Mouse (Mus musculus) embryonic facial prominence, embryonic 12.5 days (tissue): ENCODE data around the gene Olfr1356. TPM values are rescaled to one million over a fixed set of nuclear protein-coding genes. Genes with fewer than 3 reads are reported as not detected.
"Not testable (repeated sequence)": the region's sequence is repeated elsewhere in the genome, so short reads cannot be mapped to it uniquely, and the experiment has no call there.

Experiments used
- ATAC-seq: fragments of 200-750 bp; cut with Nextera tagmentation; 2 replicates; pipeline ENCODE4 v1.8.0; 2017; ENCODE audit not compliant: insufficient number of reproducible peaks, insufficient read depth, low FRiP score, low TSS enrichment
- H3K27ac ChIP-seq: fragments of 300-500 bp; sonication (generic); 2 replicates; pipeline ENCODE4 v1.5.1; 2016; ENCODE audit warnings: mild to moderate bottlenecking
- H3K27me3 ChIP-seq: fragments of 300-500 bp; sonication (generic); 2 replicates; pipeline ENCODE4 v1.6.1; 2016; ENCODE audit warnings: mild to moderate bottlenecking, moderate library complexity
- H3K36me3 ChIP-seq: fragments of 300-500 bp; sonication (generic); 2 replicates; pipeline ENCODE4 v1.6.1; 2016; ENCODE audit warnings: mild to moderate bottlenecking
- H3K4me1 ChIP-seq: fragments of 300-500 bp; sonication (generic); 2 replicates; pipeline ENCODE4 v1.6.1; 2016
- H3K4me2 ChIP-seq: fragments of 300-500 bp; sonication (generic); replicated peaks from 2 replicates; pipeline ENCODE4 v1.6.1; 2016; ENCODE audit warnings: mild to moderate bottlenecking, moderate library complexity
- H3K4me3 ChIP-seq: fragments of 300-500 bp; sonication (generic); 2 replicates; pipeline ENCODE4 v1.5.1; 2016; ENCODE audit warnings: mild to moderate bottlenecking
- H3K9ac ChIP-seq: fragments of 300-500 bp; sonication (generic); 2 replicates; pipeline ENCODE4 v1.6.1; 2016; ENCODE audit warnings: mild to moderate bottlenecking, moderate library complexity
- H3K9me3 ChIP-seq: fragments of 300-500 bp; sonication (generic); 2 replicates; pipeline ENCODE4 v1.6.1; 2016; ENCODE audit warnings: mild to moderate bottlenecking, moderate library complexity
- WGBS: fragments of 180-500 bp; shearing (Covaris S2); methylation state at CpG from one replicate; pipeline ENCODE4 v1.1.7; 2016; 5-methylcytosine and 5-hydroxymethylcytosine counted together
- polyA plus RNA-seq: library from polyadenylated mRNA; unstranded; fragments of >200 nt; fragmentation: Nextera tagmentation; extraction: Ambion mirVana; gene quantifications from 2 replicates; pipeline ENCODE4 v1.2.1, GENCODE M21; 2016

Gene Olfr1356
- polyA plus RNA-seq: not detected in 2 replicates

GRCm38 (mm10) chr10:78852066-78852465, at the start of gene Olfr1356:
TSS of gene Olfr1356 (minus strand) at chr10:78852166.
- ATAC-seq: no peak
- H3K9ac ChIP-seq: no peak within 1 kb of the TSS
- H3K9me3 ChIP-seq: no peaks in the 10 kb centered on the region; the same call in 1 of the 2 replicates
- H3K27ac ChIP-seq: no peak within 1 kb of the TSS
- H3K4me3 ChIP-seq: no peak within 1 kb of the TSS
- no peaks in the 10 kb centered on the region for H3K36me3 ChIP-seq
- WGBS: 79% methylated on average over 2 of the region's 2 CpGs
- H3K27me3 ChIP-seq: no peaks in the 10 kb centered on the region
- no peak within 1 kb of the TSS for H3K4me2 ChIP-seq
- H3K4me1 ChIP-seq: no peaks in the 10 kb centered on the region

DNA sequence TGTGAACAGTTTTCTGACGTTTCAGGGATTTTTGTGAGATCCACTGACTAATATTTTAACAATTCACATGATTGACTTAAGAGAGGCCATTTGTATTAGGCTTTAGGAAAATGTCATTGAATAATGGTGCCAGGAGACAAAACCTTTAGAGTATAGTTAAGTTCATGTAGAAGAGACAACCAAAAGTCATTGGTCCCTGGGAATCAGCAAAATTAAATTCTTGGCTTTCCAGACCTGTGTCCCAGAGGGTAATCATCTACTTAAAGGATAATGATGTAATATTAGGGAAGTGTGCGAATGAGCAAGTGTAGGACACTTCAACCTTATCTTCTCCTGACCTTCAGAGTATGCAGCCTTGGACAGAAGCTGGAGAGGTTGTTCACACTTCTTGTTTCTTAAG, 23.3 kb upstream of the Olfr1356 start, which contains the start of gene Olfr1355:
Olfr1355 (plus strand) TSS at position 301 of the 400 bp plus-strand sequence.
- Histone ChIP-seq H3K36me3 (no peaks in the 10 kb centered on the region), H3K27me3 (no peaks in the 10 kb centered on the region), H3K4me3 (no peak within 1 kb of the TSS), H3K4me2 (no peak within 1 kb of the TSS), H3K4me1 (no peaks in the 10 kb centered on the region), H3K9me3 (peaks cover 6% of the 10 kb centered on the region; the same call in 1 of the 2 replicates), H3K27ac (no peak within 1 kb of the TSS), H3K9ac (no peak within 1 kb of the TSS)
- WGBS: 69% methylated on average over 2 of the region's 2 CpGs
- ATAC-seq: no peak

GRCm38 (mm10) chr10:78840456-78840855, 11.5 kb downstream of the Olfr1356 start:
- H3K36me3 ChIP-seq, ATAC-seq, H3K4me3 ChIP-seq, H3K27ac ChIP-seq, H3K4me2 ChIP-seq, H3K9ac ChIP-seq, H3K27me3 ChIP-seq, H3K4me1 ChIP-seq, H3K9me3 ChIP-seq: not testable (repeated sequence)
- WGBS: 87% methylated on average over 12 of the region's 12 CpGs

DNA sequence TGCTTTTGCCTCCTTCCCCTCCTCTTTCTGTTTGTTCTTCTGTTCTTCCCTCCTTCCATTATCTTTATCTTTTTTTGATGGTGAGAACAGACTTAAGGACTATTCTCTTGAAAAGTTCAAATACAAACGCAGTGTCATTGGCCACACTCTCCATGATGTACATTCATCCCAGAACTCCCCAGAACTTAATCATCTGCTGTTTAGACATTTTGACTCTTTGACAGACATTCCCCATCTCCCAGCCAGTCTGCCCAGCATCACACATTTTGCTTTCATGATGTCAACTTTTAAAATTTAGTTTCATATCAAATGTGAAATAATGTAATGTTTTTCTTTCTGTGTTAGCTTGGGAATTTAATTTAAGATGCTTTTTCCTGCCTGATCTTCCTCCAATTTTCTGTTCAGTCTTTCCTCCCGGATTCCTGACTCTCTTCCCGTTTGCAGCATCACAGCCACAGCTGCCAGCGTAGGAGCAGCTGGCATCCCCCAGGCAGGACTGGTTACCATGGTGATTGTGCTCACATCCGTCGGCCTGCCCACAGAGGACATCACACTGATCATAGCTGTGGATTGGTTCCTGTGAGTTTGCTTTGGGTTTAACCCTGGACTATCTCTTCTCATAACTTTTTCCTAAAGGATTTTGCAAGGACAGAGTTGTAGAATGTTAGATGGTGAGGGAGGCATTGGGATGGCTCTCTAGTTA, 39.5 kb downstream of the Olfr1356 start:
- no peak for ATAC-seq
- Histone ChIP-seq H3K9ac (no peak overlapping the region), H3K27me3 (no peaks in the 10 kb centered on the region), H3K4me1 (no peaks in the 10 kb centered on the region), H3K27ac (no peak overlapping the region), H3K4me3 (no peak overlapping the region), H3K9me3 (no peaks in the 10 kb centered on the region), H3K36me3 (no peaks in the 10 kb centered on the region), H3K4me2 (no peak overlapping the region)
- WGBS: 63% methylated on average over 6 of the region's 6 CpGs

GRCm38 (mm10) chr10:78801449-78801848, 50.5 kb downstream of the Olfr1356 start:
- Histone ChIP-seq H3K4me3 (no peak overlapping the region), H3K4me2 (no peak overlapping the region), H3K4me1 (no peaks in the 10 kb centered on the region), H3K9me3 (no peaks in the 10 kb centered on the region), H3K27ac (no peak overlapping the region), H3K9ac (no peak overlapping the region), H3K27me3 (no peaks in the 10 kb centered on the region), H3K36me3 (no peaks in the 10 kb centered on the region)
- no peak for ATAC-seq
- WGBS: 90% methylated on average over 2 of the region's 2 CpGs

Other genes starting within 250 kb of the Olfr1356 start
- gene Olfr1357, start 234.1 kb downstream of the Olfr1356 start, polyA plus RNA-seq: not detected in 2 replicates
- not detected in 2 replicates for gene Casp14, start 133.9 kb downstream of the Olfr1356 start, polyA plus RNA-seq
- 0.22 TPM in 1 of 2 replicates, not detected in the other for gene Ccdc105, start 99.1 kb downstream of the Olfr1356 start, polyA plus RNA-seq
- 2.1 TPM in 2 replicates for gene Slc1a6, start 71.7 kb downstream of the Olfr1356 start, polyA plus RNA-seq
- gene Olfr1355, start 23.4 kb upstream of the Olfr1356 start, polyA plus RNA-seq: not detected in 2 replicates
- not detected in 2 replicates for gene Olfr1354, start 61.0 kb upstream of the Olfr1356 start, polyA plus RNA-seq
- not detected in 2 replicates for gene Olfr8, start 98.5 kb upstream of the Olfr1356 start, polyA plus RNA-seq
- not detected in 2 replicates for gene Olfr1353, start 111.1 kb upstream of the Olfr1356 start, polyA plus RNA-seq
- gene Olfr1352, start 128.9 kb upstream of the Olfr1356 start, polyA plus RNA-seq: not detected in 2 replicates
- gene Olfr1351, start 160.3 kb upstream of the Olfr1356 start, polyA plus RNA-seq: not detected in 2 replicates
- gene Olfr57, start 176.6 kb upstream of the Olfr1356 start, polyA plus RNA-seq: 0.14 TPM in 1 of 2 replicates, not detected in the other
- 45.3 and 48.9 TPM in 2 replicates for gene 2610008E11Rik, start 245.4 kb upstream of the Olfr1356 start, polyA plus RNA-seq